Comparison of ENCODE assay signal across 8 mouse cellular contexts in genomic region chr14:21830876-21831767, GRCm38 (mm10). TPM values are rescaled to one million over a fixed set of nuclear protein-coding genes. Genes with fewer than 3 reads are reported as not detected.
A peak's percentile ranks its signal among the peaks of the same experiment; 100 is the strongest.
DNase-seq lines count a peak whose midpoint lies in the region; ATAC-seq and TF ChIP-seq lines count a peak whose summit lies in the region.

No protein-coding gene starts in this region.

- peak overlapping the region; percentile 71 for H3K4me3 ChIP-seq in lung, embryonic 15.5 days
- H3K4me3 ChIP-seq in olfactory bulb, adult 2 months (ENCODE audit: insufficient read depth, low read depth, low read length), result peak overlapping the region; percentile 75

- H3K9ac ChIP-seq in lung, embryonic 15.5 days, result peak overlapping the region; percentile 87

- no peaks in the 10 kb centered on the region for H3K27me3 ChIP-seq in lung, embryonic 15.5 days

- H3K36me3 ChIP-seq in lung, embryonic 15.5 days, result peaks cover 22% of the 10 kb centered on the region

- peak; percentile 92 for DNase-seq in MN1 (ENCODE audit: low spot score)
- DNase-seq in cerebellum, adult 8-10 months, result peak; percentile 98
- peak; percentile 94 for DNase-seq in forelimb bud, embryonic 11.5 days (ENCODE audit: low read depth, low spot score)
- peak; percentile 94 for DNase-seq in layer of hippocampus, adult 9-10 months (ENCODE audit: low spot score)
- peak; percentile 92 for DNase-seq in thymus, adult 18-20 months

- ATAC-seq in hematopoietic stem cell, adult 5-6 weeks (replicated peaks in 1 of 2; ENCODE audit: insufficient read depth in 1 of 2, low FRiP score in 2 of 2, low TSS enrichment in 1 of 2, low read depth in 1 of 2, poor library complexity in 2 of 2, severe bottlenecking in 2 of 2), result peak; percentile 94
- peak; percentile 98 for ATAC-seq in lung, embryonic 15.5 days (ENCODE audit: borderline replicate concordance, extremely low read depth, low FRiP score, low TSS enrichment)

- H3K4me2 ChIP-seq in lung, embryonic 15.5 days, result peak overlapping the region; percentile 69

- peak overlapping the region; percentile 96 for H3K27ac ChIP-seq in lung, embryonic 15.5 days
- peak overlapping the region; percentile 98 for H3K27ac ChIP-seq in olfactory bulb, adult 2 months (ENCODE audit: insufficient read depth, low read depth, low read length)

- TF ChIP-seq CTCF in olfactory bulb, adult 2 months (IDR thresholded peaks at IDR 0.05; ENCODE audit: insufficient read depth, low read depth, low read length), result no peak

- H3K4me1 ChIP-seq in lung, embryonic 15.5 days, result peaks cover 30% of the 10 kb centered on the region
- H3K4me1 ChIP-seq in olfactory bulb, adult 2 months (ENCODE audit: control insufficient read depth, insufficient read depth, low read length), result peaks cover 3% of the 10 kb centered on the region; the same call in 1 of the 2 replicates

- under 1% methylated on average over 71 of the region's 73 CpGs for WGBS in lung, embryonic 15.5 days
- WGBS in olfactory bulb, adult 2 months, result under 1% methylated on average over 73 of the region's 73 CpGs

- no peaks in the 10 kb centered on the region for H3K9me3 ChIP-seq in lung, embryonic 15.5 days

- peak; percentile 36 for TF ChIP-seq POLR2A in olfactory bulb, adult 2 months (IDR thresholded peaks at IDR 0.05; ENCODE audit: insufficient read depth, low read depth, low read length)

RNA-seq across cellular contexts. Expression of gene Vdac2, which starts 6.1 kb away (rescaled TPM):
- 301 and 303 TPM in 2 replicates for total RNA-seq in hematopoietic stem cell, adult 5-6 weeks (2017)
- polyA plus RNA-seq in lung, embryonic 15.5 days (2015; fragmentation: Nextera tagmentation; extraction: Ambion mirVana), result 280 and 281 TPM in 2 replicates
- not detected in 2 replicates for polyA plus RNA-seq in olfactory bulb, adult 2 months (2012; ENCODE audit: insufficient read depth, insufficient read length, low replicate concordance, missing spikeins)

RNA-seq across cellular contexts. Expression of gene Comtd1, which starts 17.7 kb away (rescaled TPM):
- 5.2 and 14.4 TPM in 2 replicates for total RNA-seq in hematopoietic stem cell, adult 5-6 weeks (2017)
- polyA plus RNA-seq in lung, embryonic 15.5 days (2015; fragmentation: Nextera tagmentation; extraction: Ambion mirVana), result 15.0 and 16.9 TPM in 2 replicates
- polyA plus RNA-seq in olfactory bulb, adult 2 months (2012; ENCODE audit: insufficient read depth, insufficient read length, low replicate concordance, missing spikeins), result not detected in 2 replicates

Comparison
In these comparisons a context has a peak if more than half of its experiments do, and no peak if none do; other contexts are left out.
1. Peak in every context shown above with its lines: DNase-seq, ATAC-seq, H3K4me3 ChIP-seq and H3K27ac ChIP-seq.
2. RNA of gene Comtd1, which starts 17.7 kb away (polyA plus RNA-seq): 15.0 to 16.9 TPM in lung, embryonic 15.5 days; not detected in olfactory bulb, adult 2 months; every median in the first group is over 10 times any median in the second.